Mouse (Mus musculus): ENCODE results near the gene Zfp365. TPM values are rescaled to one million over a fixed set of nuclear protein-coding genes. Genes with fewer than 3 reads are reported as not detected.

The Zfp365 gene
- total RNA-seq (2015; ENCODE audit: low replicate concordance) (0.36 TPM in 1 of 2 replicates, not detected in the other), total RNA-seq (2017; ENCODE audit: low replicate concordance) (not detected in 2 replicates)

DNA sequence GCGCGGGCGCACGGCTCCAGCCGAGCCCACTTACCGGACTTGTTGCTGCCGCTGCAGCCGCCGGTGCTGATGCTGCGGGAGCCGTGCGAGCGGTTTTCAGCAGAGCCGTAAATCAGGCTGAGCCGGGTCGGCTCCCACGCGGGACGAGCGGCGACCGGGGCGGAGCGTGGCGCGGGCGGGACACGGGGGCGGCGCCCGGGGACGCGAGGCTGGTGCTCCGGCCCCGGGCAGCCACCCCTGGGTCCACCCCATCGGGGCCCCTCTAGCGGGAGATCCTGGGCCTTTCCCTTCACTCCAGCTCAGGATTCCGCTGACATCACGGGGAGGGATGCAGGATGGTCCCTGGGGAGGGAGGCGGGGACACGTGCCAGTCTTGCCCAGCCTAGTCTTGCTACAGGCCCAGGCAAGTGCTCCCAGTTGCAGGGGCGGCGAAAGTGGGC, at the start of gene Zfp365:
Gene Zfp365 (minus strand): TSS at position 326 of the 440 bp plus-strand sequence.
- ATAC-seq (replicated peaks; ENCODE audit: low FRiP score, poor library complexity, severe bottlenecking): no peak

DNA sequence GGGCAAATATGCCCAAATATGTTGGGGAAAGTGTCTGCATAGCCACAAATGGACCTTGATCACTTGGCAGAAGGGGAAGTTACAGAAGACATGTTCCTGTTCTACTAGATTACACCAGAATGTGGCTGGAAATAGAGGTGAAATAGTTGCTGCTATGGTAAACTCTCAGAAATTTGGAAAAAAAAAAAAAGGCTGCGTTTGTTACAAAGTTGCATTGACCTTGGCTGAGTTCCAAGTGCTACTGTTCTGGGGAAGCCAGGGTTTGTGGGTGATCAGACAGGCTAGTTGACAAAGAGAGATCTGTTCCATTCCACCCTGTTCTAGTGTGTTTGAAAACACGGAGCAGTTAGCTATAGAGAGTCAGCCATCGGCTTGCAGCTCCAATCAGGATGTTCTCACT, 47.5 kb upstream of the Zfp365 start:
- ATAC-seq (replicated peaks; ENCODE audit: low FRiP score, poor library complexity, severe bottlenecking): no peak

DNA sequence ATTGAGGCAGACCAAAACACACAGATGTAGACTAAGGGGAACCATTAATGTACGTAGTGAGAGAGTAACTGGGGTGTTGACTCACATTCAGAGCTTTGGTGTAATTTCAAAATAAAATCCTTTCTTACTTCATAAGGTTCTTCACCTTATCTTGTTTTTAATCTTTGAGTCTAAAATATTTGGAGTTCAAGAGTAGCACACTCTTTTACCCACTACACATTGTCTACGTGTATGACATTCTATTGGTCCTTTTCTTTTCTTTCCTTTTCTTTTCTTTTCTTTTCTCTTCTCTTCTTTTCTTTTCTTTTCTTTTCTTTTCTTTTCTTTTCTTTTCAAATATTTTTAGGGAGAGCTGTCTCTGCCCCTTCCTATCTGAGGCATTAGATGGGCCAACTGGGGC, 43.5 kb upstream of the Zfp365 start:
- ATAC-seq (replicated peaks; ENCODE audit: low FRiP score, poor library complexity, severe bottlenecking): no peak

DNA sequence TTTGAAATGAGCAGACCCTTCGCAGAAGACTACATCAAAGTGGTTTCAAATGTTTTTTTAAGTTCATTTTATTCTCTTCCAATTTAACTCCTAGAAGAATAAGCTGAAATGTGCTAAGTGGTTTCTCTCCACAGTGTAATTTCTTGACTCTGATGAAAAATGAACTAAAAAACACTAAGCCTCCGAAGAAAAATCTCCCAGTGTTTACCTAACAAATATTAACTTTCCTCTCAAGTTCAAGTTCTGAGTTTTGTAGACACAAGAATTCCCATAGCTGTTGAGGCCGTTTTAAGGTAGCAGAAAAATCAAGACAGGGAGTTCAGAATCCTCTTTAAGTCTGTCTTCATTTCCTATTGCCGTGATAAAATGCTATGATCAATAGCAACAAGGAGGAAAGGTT, 39.2 kb upstream of the Zfp365 start:
- no peak for ATAC-seq (replicated peaks; ENCODE audit: low FRiP score, poor library complexity, severe bottlenecking)

DNA sequence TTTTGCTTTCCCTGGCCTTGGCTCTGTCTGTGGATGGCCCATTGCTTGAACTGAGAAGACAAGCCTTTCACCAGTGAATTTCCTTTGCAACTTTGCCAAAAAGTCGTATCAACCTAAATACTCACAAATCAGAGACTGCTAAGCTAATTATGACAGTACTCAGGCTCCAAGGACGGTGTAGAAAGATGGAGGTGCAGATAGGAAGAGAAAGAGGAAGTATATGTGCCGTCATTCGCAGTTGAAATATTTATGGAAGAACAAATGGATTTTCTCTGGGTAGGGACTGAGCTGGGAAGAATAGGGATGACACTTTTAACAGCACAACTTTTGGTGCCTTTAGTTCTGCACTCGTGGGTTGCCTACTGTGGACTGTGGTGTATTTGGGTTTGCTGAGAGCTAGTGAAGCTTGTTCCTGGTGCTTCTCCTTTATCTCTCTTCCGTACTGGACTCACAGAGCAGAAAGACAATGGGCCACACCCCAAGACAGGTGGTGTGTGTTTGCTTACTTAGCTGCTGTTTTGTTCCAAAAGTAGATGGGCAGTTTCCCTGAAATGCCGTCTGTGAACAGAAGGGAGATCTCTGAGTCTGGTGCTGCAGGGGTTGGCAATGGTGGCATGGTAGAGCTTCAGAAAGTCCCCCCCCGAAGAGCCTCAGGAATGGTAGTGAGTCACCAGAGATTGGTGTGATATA, 37.7 kb upstream of the Zfp365 start:
- no peak for ATAC-seq (replicated peaks; ENCODE audit: low FRiP score, poor library complexity, severe bottlenecking)

DNA sequence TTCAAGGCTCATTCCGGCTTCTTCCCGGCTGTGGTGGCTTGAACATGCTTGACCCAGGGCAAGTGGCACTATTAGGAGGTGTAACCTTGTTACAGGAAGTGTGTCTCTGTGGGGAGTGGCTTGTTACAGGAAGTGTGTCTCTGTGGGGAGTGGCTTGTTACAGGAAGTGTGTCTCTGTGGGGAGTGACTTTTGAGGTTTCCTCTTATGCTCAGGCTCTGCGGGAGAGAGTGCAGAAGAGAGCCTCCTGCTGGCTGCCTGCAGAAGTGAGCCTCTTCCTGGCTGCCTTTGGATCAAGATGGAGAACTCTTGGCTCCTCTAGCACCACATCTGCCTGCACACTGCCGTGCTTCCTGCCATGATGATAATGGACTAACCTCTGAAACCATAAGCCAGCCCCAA, 31.1 kb upstream of the Zfp365 start:
- no peak for ATAC-seq (replicated peaks; ENCODE audit: low FRiP score, poor library complexity, severe bottlenecking)

- no peak for ATAC-seq (replicated peaks; ENCODE audit: low FRiP score, poor library complexity, severe bottlenecking)
Observed at GRCm38 (mm10) chr10:67939546-67939945, 27.1 kb upstream of the Zfp365 start.

GRCm38 (mm10) chr10:67937775-67938174, 25.3 kb upstream of the Zfp365 start:
- no peak for ATAC-seq (replicated peaks; ENCODE audit: low FRiP score, poor library complexity, severe bottlenecking)

DNA sequence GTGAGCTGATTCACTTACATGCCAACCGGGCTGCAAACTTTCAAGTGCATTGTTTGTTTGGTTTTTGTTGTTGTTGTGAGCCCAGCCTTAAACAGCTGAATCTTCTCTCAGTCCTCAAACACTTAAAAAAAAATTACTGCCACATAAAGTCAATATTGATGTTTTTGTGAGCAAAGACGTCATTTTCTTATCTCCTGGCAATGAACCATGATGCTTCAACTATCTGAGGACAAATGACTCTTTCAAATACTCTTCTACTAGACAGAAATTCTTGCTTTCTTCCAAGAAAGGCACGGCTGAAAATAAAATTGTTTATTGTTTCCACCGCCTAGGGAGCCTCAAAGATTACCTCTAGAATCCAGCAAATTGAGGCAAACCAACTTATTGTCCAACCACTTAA, 24.5 kb upstream of the Zfp365 start:
- ATAC-seq (replicated peaks; ENCODE audit: low FRiP score, poor library complexity, severe bottlenecking): no peak

DNA sequence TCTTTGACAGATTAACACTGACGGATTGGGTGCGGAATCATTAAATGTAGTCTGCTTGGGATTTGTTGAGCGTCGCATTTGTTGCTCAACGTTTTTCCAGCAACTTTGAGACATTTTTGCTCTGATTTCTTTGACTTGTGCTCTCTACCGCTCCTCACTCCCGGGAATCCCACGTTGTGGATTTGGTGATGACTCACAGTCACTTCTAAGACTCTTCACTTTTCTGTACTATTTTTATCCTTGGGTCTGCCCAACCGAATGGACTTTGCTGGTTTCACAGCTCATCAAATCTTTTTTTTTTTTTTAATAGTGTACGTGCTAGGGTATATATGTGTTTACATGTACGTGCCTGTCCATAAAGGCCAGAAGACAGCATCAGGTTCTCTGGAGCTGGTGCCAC, 20.3 kb upstream of the Zfp365 start:
- no peak for ATAC-seq (replicated peaks; ENCODE audit: low FRiP score, poor library complexity, severe bottlenecking)

DNA sequence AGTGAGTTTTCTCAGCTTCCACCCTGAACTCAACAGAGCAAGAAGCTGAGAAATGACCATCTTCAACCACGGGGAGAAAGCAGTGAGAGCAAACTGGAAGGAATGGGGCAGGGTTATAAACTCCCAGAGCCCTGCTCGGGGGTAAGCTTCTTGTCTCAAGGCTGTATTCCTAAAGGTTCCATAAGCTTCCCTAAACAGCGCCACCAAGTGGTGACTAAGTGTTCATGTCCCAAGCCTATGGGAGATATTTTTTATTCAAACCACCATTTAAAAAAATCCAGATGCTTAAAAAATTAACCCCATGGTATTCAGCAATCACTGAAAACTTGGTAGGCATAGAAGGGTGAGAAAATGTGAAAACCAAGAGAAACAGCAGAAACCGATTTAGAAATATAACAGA, 18.9 kb upstream of the Zfp365 start:
- no peak for ATAC-seq (replicated peaks; ENCODE audit: low FRiP score, poor library complexity, severe bottlenecking)

DNA sequence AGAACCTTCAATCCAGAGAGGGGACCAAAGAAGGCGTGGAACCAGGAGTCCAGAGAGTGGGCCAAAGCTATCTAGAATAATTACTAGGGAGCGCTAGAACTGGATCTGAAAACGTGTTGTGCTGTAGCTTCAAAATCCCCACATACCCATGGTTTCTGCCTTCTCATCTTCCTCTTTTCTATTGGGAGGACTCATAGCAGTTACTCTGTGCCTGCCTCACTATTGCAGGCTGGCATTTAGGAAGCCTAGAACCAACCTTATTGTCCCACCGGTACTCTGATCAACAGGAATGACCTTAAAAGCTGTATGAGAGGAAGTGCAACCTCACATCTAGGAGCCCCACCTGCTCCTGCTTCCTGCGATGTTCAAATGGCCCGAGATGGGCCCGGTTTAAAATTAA, 16.1 kb upstream of the Zfp365 start:
- ATAC-seq (replicated peaks; ENCODE audit: low FRiP score, poor library complexity, severe bottlenecking): no peak

DNA sequence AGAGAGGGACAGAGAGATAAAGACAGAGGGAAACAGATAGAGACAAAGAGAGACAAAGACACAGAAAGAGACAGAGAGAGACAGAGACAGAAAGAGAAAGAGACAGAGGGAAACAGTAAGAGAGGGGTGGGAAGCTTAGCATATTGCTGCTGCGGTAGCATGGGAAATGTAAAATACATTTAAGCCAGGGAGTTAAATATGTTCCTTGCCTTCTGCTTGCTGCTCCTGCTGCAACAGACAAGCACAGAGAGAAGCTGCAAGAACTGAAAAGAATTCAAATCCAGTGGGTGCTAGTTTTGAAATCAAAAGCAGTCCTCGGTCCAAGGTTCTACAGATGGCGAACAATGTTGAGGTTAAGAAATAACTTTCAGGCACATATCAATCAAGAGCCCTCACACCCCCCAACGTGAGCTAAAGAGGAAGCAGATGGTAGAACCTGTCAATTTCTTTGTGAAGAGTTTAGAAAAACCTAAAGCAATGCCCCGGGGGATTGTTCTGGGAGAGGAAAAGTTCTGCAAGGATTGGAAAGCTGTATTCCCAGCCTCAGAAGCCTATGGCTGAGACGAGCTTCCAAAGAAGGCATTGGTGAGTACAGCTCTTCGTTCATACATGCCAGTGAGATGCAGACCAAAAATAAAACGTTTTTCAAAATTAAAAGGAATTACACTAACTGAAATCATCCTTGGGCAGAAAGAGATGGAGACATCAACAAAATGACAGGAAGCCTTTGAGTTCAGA, 15.4 kb upstream of the Zfp365 start:
- no peak for ATAC-seq (replicated peaks; ENCODE audit: low FRiP score, poor library complexity, severe bottlenecking)

DNA sequence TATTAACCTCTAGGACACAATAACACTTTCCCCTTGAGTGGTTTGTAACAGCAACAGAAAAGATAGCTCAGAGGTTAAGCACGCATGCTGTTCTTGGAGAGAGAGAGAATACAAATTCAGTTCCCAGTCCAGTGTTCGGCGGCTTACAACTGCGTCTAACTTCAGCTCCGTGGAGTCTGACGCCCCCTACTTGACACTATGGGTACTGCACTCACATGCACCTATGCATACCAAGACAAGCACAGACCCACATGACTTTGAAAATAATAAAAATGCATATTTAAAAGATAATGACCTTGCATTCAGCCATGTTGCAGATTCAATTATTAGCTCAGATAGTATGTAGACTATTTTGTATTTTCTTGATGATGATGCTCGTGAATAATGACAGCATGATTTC, 11.6 kb upstream of the Zfp365 start:
- ATAC-seq (replicated peaks; ENCODE audit: low FRiP score, poor library complexity, severe bottlenecking): no peak

- ATAC-seq (replicated peaks; ENCODE audit: low FRiP score, poor library complexity, severe bottlenecking): no peak
Observed at GRCm38 (mm10) chr10:67921777-67922176, 9.3 kb upstream of the Zfp365 start.

- ATAC-seq (replicated peaks; ENCODE audit: low FRiP score, poor library complexity, severe bottlenecking): no peak
Observed at GRCm38 (mm10) chr10:67919706-67920105, 7.2 kb upstream of the Zfp365 start.

DNA sequence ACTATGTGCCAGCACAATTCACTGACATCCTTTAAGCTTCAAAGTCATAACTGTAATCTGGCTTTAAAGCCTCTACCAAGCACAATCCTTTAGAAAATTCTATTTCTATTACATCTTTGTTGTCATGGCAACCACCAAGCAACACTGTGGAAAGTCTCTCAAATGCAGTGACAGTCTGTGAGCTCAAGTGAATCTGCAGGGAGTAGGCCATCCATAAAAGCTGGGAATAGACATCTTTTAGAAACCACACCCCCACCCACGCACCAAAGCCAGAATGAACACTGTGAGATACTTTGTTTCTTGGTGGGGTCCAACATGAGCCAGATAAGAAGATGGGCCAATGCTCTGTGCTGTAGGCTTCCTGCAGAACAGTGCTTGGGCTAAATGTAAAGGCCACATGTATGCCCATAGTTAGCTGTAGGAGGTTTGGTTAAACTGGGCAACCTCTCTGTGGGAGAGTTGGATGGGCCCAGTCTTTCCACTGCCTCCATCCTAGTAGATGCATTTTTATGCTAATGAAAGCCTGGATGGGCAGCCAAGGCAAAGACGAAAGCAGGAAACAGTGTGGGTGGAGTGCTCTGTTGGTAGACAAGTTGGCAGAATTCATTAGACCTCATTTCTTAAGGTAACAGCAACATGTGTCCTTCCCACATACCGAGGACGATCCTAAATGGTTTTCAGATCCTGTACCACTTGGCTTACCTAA, 5.9 kb upstream of the Zfp365 start:
- no peak for ATAC-seq (replicated peaks; ENCODE audit: low FRiP score, poor library complexity, severe bottlenecking)

DNA sequence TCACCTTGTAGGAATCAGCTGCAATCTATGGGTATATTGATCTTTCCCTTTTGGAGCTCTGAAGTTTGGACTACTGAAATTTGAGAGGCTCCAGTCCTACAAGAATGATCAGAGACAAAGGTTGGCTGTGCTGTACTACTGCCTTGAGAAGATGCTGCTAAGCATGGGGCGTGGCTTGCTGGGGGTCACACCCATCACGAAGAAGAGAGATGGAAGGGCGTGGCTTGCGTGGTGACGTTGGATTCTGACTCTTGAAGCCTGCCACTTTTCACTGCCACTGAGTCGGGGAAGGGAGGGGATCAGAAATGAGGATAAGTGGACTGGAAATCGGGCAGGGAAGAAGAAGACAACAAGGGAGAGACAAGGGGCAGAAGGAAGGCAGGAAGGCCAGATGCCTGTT, 4.9 kb upstream of the Zfp365 start:
- no peak for ATAC-seq (replicated peaks; ENCODE audit: low FRiP score, poor library complexity, severe bottlenecking)

- ATAC-seq (replicated peaks; ENCODE audit: low FRiP score, poor library complexity, severe bottlenecking): no peak
Observed at GRCm38 (mm10) chr10:67911447-67912336, 770 bp downstream of the Zfp365 start.

GRCm38 (mm10) chr10:67907931-67908330, 4.5 kb downstream of the Zfp365 start:
- no peak for ATAC-seq (replicated peaks; ENCODE audit: low FRiP score, poor library complexity, severe bottlenecking)

Measured in erythroid progenitor cell, adult 5-6 weeks (primary cell).